Mouse (Mus musculus) embryonic facial prominence, embryonic 13.5 days (tissue): ENCODE data around the gene Shf. TPM values are rescaled to one million over a fixed set of nuclear protein-coding genes. Genes with fewer than 3 reads are reported as not detected.

Source experiments
- ATAC-seq: fragments of 200-750 bp; cut with Nextera tagmentation; 2 replicates; pipeline ENCODE4 v1.8.0; 2017; ENCODE audit warnings: low read depth; ENCODE audit not compliant: insufficient number of reproducible peaks, insufficient read depth, low FRiP score, low TSS enrichment
- H3K27ac ChIP-seq: fragments of 300-500 bp; sonication (generic); 2 replicates; pipeline ENCODE4 v1.5.1; 2015; ENCODE audit warnings: moderate library complexity, mild to moderate bottlenecking, inconsistent platforms
- H3K27me3 ChIP-seq: fragments of 300-500 bp; sonication (generic); 2 replicates; pipeline ENCODE4 v1.6.1; 2015; ENCODE audit warnings: mild to moderate bottlenecking, inconsistent platforms
- H3K36me3 ChIP-seq: fragments of 300-500 bp; sonication (generic); 2 replicates; pipeline ENCODE4 v1.6.1; 2015; ENCODE audit warnings: mild to moderate bottlenecking, inconsistent platforms
- H3K4me1 ChIP-seq: fragments of 300-500 bp; sonication (generic); 2 replicates; pipeline ENCODE4 v1.6.1; 2015; ENCODE audit warnings: inconsistent platforms
- H3K4me2 ChIP-seq: fragments of 300-500 bp; sonication (generic); 2 replicates; pipeline ENCODE4 v1.6.1; 2015; ENCODE audit warnings: moderate library complexity, mild to moderate bottlenecking, inconsistent platforms
- H3K4me3 ChIP-seq: fragments of 300-500 bp; sonication (generic); 2 replicates; pipeline ENCODE4 v1.5.1; 2015; ENCODE audit warnings: mild to moderate bottlenecking, inconsistent platforms
- H3K9ac ChIP-seq: fragments of 300-500 bp; sonication (generic); 2 replicates; pipeline ENCODE4 v1.6.1; 2015; ENCODE audit warnings: mild to moderate bottlenecking, inconsistent platforms
- H3K9me3 ChIP-seq: fragments of 300-500 bp; sonication (generic); 2 replicates; pipeline ENCODE4 v1.6.1; 2016; ENCODE audit warnings: inconsistent platforms
- WGBS: fragments of 180-500 bp; shearing (Covaris S2); methylation state at CpG from one replicate; pipeline ENCODE4 v1.1.7; 2015; ENCODE audit warnings: mixed read lengths; 5-methylcytosine and 5-hydroxymethylcytosine counted together
- polyA plus RNA-seq: library from polyadenylated mRNA; unstranded; fragments of >200 nt; fragmentation: Nextera tagmentation; extraction: Ambion mirVana; gene quantifications from 2 replicates; pipeline ENCODE4 v1.2.1, GENCODE M21; 2015

Gene Shf
- polyA plus RNA-seq, 1 experiment from 2014 or later = 6.6 TPM

- Histone ChIP-seq H3K9me3 (no peaks in the 10 kb centered on the region), H3K27ac (no peak overlapping the region), H3K9ac (no peak overlapping the region), H3K4me1 (peaks cover 19% of the 10 kb centered on the region), H3K36me3 (no peaks in the 10 kb centered on the region), H3K4me2 (no peak overlapping the region), H3K4me3 (no peak overlapping the region), H3K27me3 (peaks cover 75% of the 10 kb centered on the region)
- ATAC-seq = no peak
- WGBS = 60% methylated on average over 2 of the region's 2 CpGs
These were observed 57.4 kb downstream of the Shf start for GRCm38 (mm10) chr2:122311561-122311960.

DNA sequence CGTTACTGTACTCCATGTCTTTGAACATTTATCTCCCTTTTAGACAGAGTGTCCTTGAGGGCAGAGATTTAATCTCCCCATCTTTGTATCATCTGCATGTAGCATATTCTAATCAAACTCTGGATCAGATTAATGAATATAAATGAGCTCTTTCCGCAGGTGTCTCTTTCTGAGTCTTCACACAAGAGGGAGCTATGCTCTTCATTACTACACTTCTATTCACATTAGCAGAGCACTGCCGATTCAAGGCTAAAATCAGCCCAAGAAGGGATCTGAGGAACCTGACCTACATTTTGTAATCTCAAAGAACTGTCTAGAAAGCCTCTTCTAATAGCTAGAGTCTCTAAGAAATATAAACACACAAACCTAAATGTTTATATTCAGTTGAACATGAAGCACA lies 59.3 kb downstream of the Shf start:
- no peaks in the 10 kb centered on the region for H3K9me3 ChIP-seq
- WGBS = 44% methylated on average over 3 of the region's 3 CpGs
- no peaks in the 10 kb centered on the region for H3K36me3 ChIP-seq
- no peak overlapping the region for H3K4me2 ChIP-seq
- no peak for ATAC-seq
- no peak overlapping the region for H3K9ac ChIP-seq
- peaks cover 20% of the 10 kb centered on the region for H3K4me1 ChIP-seq
- H3K27ac ChIP-seq = no peak overlapping the region
- no peak overlapping the region for H3K4me3 ChIP-seq
- peaks cover 88% of the 10 kb centered on the region for H3K27me3 ChIP-seq

- Histone ChIP-seq H3K4me1 (peaks cover 17% of the 10 kb centered on the region), H3K4me2 (no peak overlapping the region), H3K27ac (no peak overlapping the region), H3K9me3 (no peaks in the 10 kb centered on the region), H3K9ac (no peak overlapping the region), H3K4me3 (no peak overlapping the region), H3K36me3 (no peaks in the 10 kb centered on the region), H3K27me3 (peaks cover 88% of the 10 kb centered on the region)
- WGBS = 57% methylated on average over 4 of the region's 4 CpGs
- no peak for ATAC-seq
These were observed 62.8 kb downstream of the Shf start for GRCm38 (mm10) chr2:122306184-122306583.

DNA sequence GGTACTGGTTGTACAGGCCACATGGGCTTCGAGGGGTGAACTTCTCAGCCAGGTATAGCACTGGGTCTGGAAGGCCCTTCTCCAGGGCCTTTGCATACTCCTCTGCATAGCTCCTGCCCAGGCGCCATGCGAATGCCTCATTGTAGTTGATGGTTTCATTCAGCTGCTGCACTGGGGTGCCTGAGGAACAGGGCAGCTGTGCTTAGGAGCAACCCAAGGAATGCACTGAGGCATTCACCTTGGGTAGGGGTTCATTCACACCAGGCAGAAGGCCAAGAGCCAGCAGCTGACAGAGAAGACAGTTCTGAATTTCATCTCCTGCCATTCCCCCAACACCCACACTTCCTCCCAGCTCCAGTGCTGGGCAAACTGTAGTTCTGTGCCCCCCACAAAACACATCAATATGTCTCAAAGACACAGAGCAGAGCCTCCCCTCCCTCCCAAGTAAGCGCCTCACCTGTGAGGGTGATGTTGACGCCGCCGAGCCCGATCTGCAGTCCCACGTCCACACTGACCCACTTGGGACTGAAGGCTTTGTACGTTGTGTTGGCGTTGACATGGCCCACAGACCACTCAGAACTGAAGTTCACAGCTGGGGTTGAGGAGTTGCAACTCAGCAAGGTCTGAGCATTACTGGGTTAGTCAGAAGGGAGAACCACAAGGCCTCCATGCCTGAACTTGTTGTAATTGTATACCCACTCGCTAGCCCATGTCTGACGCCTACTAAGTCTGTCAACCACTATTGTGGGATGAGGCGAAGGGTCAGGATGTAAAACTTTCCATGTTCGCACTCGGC lies 63.7 kb downstream of the Shf start:
- no peak overlapping the region for H3K27ac ChIP-seq
- H3K4me2 ChIP-seq = no peak overlapping the region
- ATAC-seq = no peak
- peaks cover 90% of the 10 kb centered on the region for H3K27me3 ChIP-seq
- H3K9me3 ChIP-seq = no peaks in the 10 kb centered on the region
- peaks cover 24% of the 10 kb centered on the region for H3K4me1 ChIP-seq
- no peak overlapping the region for H3K4me3 ChIP-seq
- 76% methylated on average over 16 of the region's 16 CpGs for WGBS
- H3K9ac ChIP-seq = no peak overlapping the region
- H3K36me3 ChIP-seq = no peaks in the 10 kb centered on the region

DNA sequence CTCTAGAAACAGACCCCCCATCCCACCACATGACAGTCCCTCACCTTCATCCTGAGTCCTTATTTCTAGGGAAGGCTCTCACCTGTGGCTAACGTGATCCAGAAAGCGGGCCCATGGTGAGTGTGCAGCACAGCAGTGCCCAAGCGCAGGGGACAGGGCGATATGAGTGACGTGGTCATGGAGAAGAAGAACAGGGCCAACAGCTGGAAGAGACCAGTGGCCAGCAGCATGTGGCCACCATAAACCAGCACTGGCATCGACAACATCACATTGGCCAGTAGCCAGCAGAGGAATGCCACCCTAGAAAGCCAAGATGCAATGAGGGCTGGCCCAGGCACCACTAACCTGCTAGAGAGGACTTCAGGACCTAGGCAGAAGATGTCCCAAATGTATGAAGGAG lies 64.4 kb downstream of the Shf start:
- no peak overlapping the region for H3K4me2 ChIP-seq
- no peak for ATAC-seq
- 92% methylated on average over 6 of the region's 6 CpGs for WGBS
- no peak overlapping the region for H3K9ac ChIP-seq
- H3K27ac ChIP-seq = no peak overlapping the region
- H3K9me3 ChIP-seq = no peaks in the 10 kb centered on the region
- H3K4me3 ChIP-seq = no peak overlapping the region
- H3K27me3 ChIP-seq = peaks cover 98% of the 10 kb centered on the region
- no peaks in the 10 kb centered on the region for H3K36me3 ChIP-seq
- H3K4me1 ChIP-seq = peaks cover 24% of the 10 kb centered on the region

GRCm38 (mm10) chr2:122302574-122303241 lies 66.3 kb downstream of the Shf start:
- WGBS = 10% methylated on average over 9 of the region's 9 CpGs
- Histone ChIP-seq H3K9me3 (no peaks in the 10 kb centered on the region), H3K9ac (no peak overlapping the region), H3K27ac (no peak overlapping the region), H3K36me3 (no peaks in the 10 kb centered on the region), H3K4me1 (peaks cover 40% of the 10 kb centered on the region), H3K27me3 (peaks cover 99% of the 10 kb centered on the region), H3K4me2 (no peak overlapping the region; the same call in 1 of the 2 replicates), H3K4me3 (no peak overlapping the region)
- ATAC-seq = no peak

GRCm38 (mm10) chr2:122301921-122302573 lies 66.9 kb downstream of the Shf start:
- Histone ChIP-seq H3K4me1 (peaks cover 46% of the 10 kb centered on the region), H3K4me3 (peak overlapping the region; percentile 42), H3K36me3 (no peaks in the 10 kb centered on the region), H3K9me3 (no peaks in the 10 kb centered on the region), H3K4me2 (peak overlapping the region; percentile 76), H3K9ac (peak overlapping the region; percentile 44), H3K27me3 (peaks cover 100% of the 10 kb centered on the region), H3K27ac (no peak overlapping the region)
- 7% methylated on average over 23 of the region's 23 CpGs for WGBS
- ATAC-seq = no peak

DNA sequence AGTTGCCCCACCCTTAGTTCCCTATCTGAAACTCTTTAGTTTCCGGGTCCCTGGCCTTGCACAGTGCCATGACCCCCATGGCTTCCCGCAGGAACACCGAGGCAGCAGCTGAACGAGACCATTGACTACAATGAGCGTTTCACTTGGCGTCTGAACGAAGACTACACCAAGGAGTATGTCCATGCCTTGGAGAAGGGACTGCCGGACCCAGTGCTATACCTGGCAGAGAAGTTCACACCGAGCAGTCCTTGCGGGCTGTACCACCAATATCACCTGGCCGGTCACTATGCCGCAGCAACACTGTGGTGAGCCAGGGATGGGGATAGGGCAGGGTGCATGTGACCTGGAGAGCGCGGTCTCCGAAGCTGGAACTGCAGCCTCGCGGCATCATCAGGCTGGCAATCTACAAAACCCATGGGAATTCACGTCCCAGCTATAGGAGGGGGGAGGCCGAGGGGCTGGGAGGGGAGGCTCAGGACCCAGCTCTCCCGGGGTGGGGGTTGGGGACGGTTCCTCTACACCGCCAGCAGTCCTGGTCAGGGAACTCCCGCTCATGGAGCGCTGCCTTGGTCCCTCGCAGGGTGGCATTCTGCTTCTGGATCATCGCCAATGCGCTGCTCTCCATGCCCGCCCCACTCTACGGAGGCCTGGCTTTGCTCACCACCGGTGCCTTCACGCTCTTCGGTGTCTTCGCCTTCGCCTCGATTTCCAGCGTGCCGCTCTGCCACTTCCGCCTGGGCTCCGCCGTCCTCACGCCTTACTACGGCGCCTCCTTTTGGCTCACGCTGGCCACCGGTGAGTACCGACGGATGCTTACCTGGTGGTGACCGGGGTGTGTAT lies 67.7 kb downstream of the Shf start:
- no peak overlapping the region for H3K27ac ChIP-seq
- H3K4me1 ChIP-seq = peaks cover 44% of the 10 kb centered on the region
- no peaks in the 10 kb centered on the region for H3K36me3 ChIP-seq
- WGBS = 1% methylated on average over 48 of the region's 48 CpGs
- peak overlapping the region; percentile 42 for H3K4me3 ChIP-seq
- H3K9me3 ChIP-seq = no peaks in the 10 kb centered on the region
- 0 out of 2 replicates have a peak, but pooled peaks have one; percentile 28 for ATAC-seq
- H3K9ac ChIP-seq = peak overlapping the region; percentile 44
- peak overlapping the region; percentile 76 for H3K4me2 ChIP-seq
- H3K27me3 ChIP-seq = peaks cover 100% of the 10 kb centered on the region

GRCm38 (mm10) chr2:122300656-122301020 lies 68.3 kb downstream of the Shf start:
- Histone ChIP-seq H3K27ac (no peak overlapping the region), H3K9me3 (no peaks in the 10 kb centered on the region), H3K36me3 (no peaks in the 10 kb centered on the region), H3K4me1 (peaks cover 44% of the 10 kb centered on the region), H3K4me3 (no peak overlapping the region), H3K27me3 (peaks cover 100% of the 10 kb centered on the region), H3K9ac (no peak overlapping the region), H3K4me2 (peak overlapping the region; percentile 76)
- no peak for ATAC-seq
- WGBS = 6% methylated on average over 14 of the region's 14 CpGs

GRCm38 (mm10) chr2:122299911-122300655 lies 68.9 kb downstream of the Shf start:
- H3K4me2 ChIP-seq = no peak overlapping the region
- H3K4me3 ChIP-seq = no peak overlapping the region
- no peaks in the 10 kb centered on the region for H3K9me3 ChIP-seq
- peaks cover 44% of the 10 kb centered on the region for H3K4me1 ChIP-seq
- no peak overlapping the region for H3K9ac ChIP-seq
- no peak for ATAC-seq
- 7% methylated on average over 14 of the region's 14 CpGs for WGBS
- H3K27me3 ChIP-seq = peaks cover 100% of the 10 kb centered on the region
- H3K36me3 ChIP-seq = no peaks in the 10 kb centered on the region
- H3K27ac ChIP-seq = no peak overlapping the region
